Comparison of ENCODE assay signal across 8 mouse cellular contexts in the genomic region with DNA sequence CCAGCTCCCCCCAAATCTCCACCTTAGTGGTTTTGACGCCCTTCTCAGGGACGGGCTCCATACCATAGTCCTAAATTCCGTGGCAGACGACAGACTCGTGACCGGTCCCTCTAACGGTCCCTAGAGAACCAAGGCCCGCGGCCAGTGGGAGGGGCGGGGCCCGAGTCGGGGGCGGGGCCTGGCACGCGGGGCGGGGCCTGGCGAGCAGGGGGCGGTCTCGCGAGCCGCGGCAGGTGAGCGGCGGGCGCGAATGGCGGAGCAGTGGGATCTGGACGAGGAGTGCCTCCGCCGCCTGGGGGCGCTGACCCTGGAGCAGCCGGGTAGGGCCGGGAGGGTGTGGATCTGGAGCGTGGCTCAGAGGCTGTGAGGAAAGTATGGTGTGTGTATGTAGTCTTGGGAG. TPM values are rescaled to one million over a fixed set of nuclear protein-coding genes. Genes with fewer than 3 reads are reported as not detected.
DNase-seq lines count a peak whose midpoint lies in the region; ATAC-seq and TF ChIP-seq lines count a peak whose summit lies in the region.

Gene Kctd19 (minus strand): TSS at position 112 of the 400 bp plus-strand sequence.
Gene Lrrc36 (plus strand): TSS at position 181 of the 400 bp plus-strand sequence.

- WGBS in embryonic facial prominence, embryonic 11.5 days, result 1% methylated on average over 34 of the region's 34 CpGs
- 1% methylated on average over 34 of the region's 34 CpGs for WGBS in heart, embryonic 12.5 days
- 1% methylated on average over 34 of the region's 34 CpGs for whole genome bisulfite sequencing in kidney, embryonic 15.5 days
- WGBS in small intestine, adult 2 months, result 2% methylated on average over 34 of the region's 34 CpGs

- H3K4me3 ChIP-seq in CH12.LX (replicated peaks in 1 of 3; ENCODE audit: low read depth in 2 of 3, low read length in 2 of 3, poor library complexity in 1 of 3), result no peak within 1 kb of the TSS
- peak within 1 kb of the TSS; percentile 24; the same call in 1 of the 2 replicates for H3K4me3 ChIP-seq in embryonic facial prominence, embryonic 11.5 days (ENCODE audit: low read depth, low read length)
- peak within 1 kb of the TSS; percentile 38 for H3K4me3 ChIP-seq in heart, embryonic 12.5 days
- peak within 1 kb of the TSS; percentile 39 for H3K4me3 ChIP-seq in kidney, embryonic 15.5 days (replicated peaks)
- peak within 1 kb of the TSS; percentile 46 for H3K4me3 ChIP-seq in small intestine, adult 2 months (ENCODE audit: low read depth, low read length)

- H3K4me1 ChIP-seq in CH12.LX (ENCODE audit: control insufficient read depth in 1 of 2, insufficient read depth in 2 of 2), result no peaks in the 10 kb centered on the region
- H3K4me1 ChIP-seq in embryonic facial prominence, embryonic 11.5 days (ENCODE audit: control insufficient read depth, insufficient read depth, low read length), result no peaks in the 10 kb centered on the region; the same call in 1 of the 2 replicates
- peaks cover 7% of the 10 kb centered on the region for H3K4me1 ChIP-seq in heart, embryonic 12.5 days (replicated peaks)
- H3K4me1 ChIP-seq in kidney, embryonic 15.5 days, result peaks cover 9% of the 10 kb centered on the region
- H3K4me1 ChIP-seq in small intestine, adult 2 months (ENCODE audit: control insufficient read depth, insufficient read depth, insufficient read length, low read length), result peaks cover 3% of the 10 kb centered on the region; the same call in 1 of the 2 replicates

- H3K36me3 ChIP-seq in CH12.LX (replicated peaks in 1 of 2; ENCODE audit: control insufficient read depth in 1 of 2, insufficient read depth in 1 of 2, low read length in 1 of 2), result no peaks in the 10 kb centered on the region
- H3K36me3 ChIP-seq in embryonic facial prominence, embryonic 11.5 days (replicated peaks; ENCODE audit: control insufficient read depth, insufficient read depth, low read depth, low read length), result no peaks in the 10 kb centered on the region
- no peaks in the 10 kb centered on the region for H3K36me3 ChIP-seq in heart, embryonic 12.5 days
- no peaks in the 10 kb centered on the region for H3K36me3 ChIP-seq in kidney, embryonic 15.5 days
- no peaks in the 10 kb centered on the region for H3K36me3 ChIP-seq in small intestine, adult 2 months (ENCODE audit: control insufficient read depth, insufficient read depth, low read length)

- peak; percentile 62; the same call in 1 of the 2 replicates for ATAC-seq in embryonic facial prominence, embryonic 11.5 days (replicated peaks; ENCODE audit: insufficient number of reproducible peaks, low FRiP score, low TSS enrichment, low read depth)
- no peak for ATAC-seq in heart, embryonic 12.5 days (ENCODE audit: insufficient number of reproducible peaks, low FRiP score)
- ATAC-seq in kidney, embryonic 15.5 days (replicated peaks; ENCODE audit: low FRiP score), result peak; percentile 69
- no peak for ATAC-seq in frontal cortex, adult (ENCODE audit: low TSS enrichment)

- peaks cover 2% of the 10 kb centered on the region for H3K27me3 ChIP-seq in CH12.LX (replicated peaks)
- H3K27me3 ChIP-seq in embryonic facial prominence, embryonic 11.5 days (ENCODE audit: control insufficient read depth, insufficient read depth, low read length), result peaks cover 7% of the 10 kb centered on the region
- peaks cover 38% of the 10 kb centered on the region for H3K27me3 ChIP-seq in heart, embryonic 12.5 days (replicated peaks)
- H3K27me3 ChIP-seq in kidney, embryonic 15.5 days, result peaks cover 40% of the 10 kb centered on the region
- peaks cover 16% of the 10 kb centered on the region for H3K27me3 ChIP-seq in small intestine, adult 2 months (ENCODE audit: control insufficient read depth, insufficient read depth, low read length)

- peaks cover 6% of the 10 kb centered on the region for H3K9me3 ChIP-seq in CH12.LX (replicated peaks; ENCODE audit: low read length)
- H3K9me3 ChIP-seq in embryonic facial prominence, embryonic 11.5 days (replicated peaks; ENCODE audit: control insufficient read depth, low read length), result no peaks in the 10 kb centered on the region
- H3K9me3 ChIP-seq in heart, embryonic 12.5 days (replicated peaks), result no peaks in the 10 kb centered on the region
- H3K9me3 ChIP-seq in kidney, embryonic 15.5 days (replicated peaks), result no peaks in the 10 kb centered on the region

- H3K79me2 ChIP-seq in CH12.LX (replicated peaks; ENCODE audit: control insufficient read depth, extremely low read depth, insufficient read depth, poor library complexity, severe bottlenecking), result no peaks in the 10 kb centered on the region

- DNase-seq in CH12.LX (ENCODE audit: extremely low read depth), result no peak
- peak; percentile 68 to 74 for DNase-seq in adrenal gland, postnatal 36 days
- DNase-seq in embryonic facial prominence, embryonic 11.5 days (ENCODE audit: low spot score), result peak; percentile 47
- DNase-seq in lung, postnatal 10 days, result peak; percentile 85

- no peak for TF ChIP-seq RAD21 in CH12.LX (IDR thresholded peaks at IDR 0.05; ENCODE audit: low read depth, low read length)

- peak in 1 of 2 experiments; percentile 36; a peak in 1 of 4 replicates for TF ChIP-seq CTCF in CH12.LX (conservative IDR thresholded peaks at IDR 0.05 in 1 of 2, IDR thresholded peaks at IDR 0.05 in 1 of 2; ENCODE audit: low read depth in 2 of 2, low read length in 2 of 2)
- 0 out of 2 replicates have a peak, but pooled peaks have one; percentile 36 for TF ChIP-seq CTCF in small intestine, adult 2 months (IDR thresholded peaks at IDR 0.05; ENCODE audit: extremely low read depth, insufficient read length, insufficient replicate concordance, low read depth, low read length)

- no peak for TF ChIP-seq EP300 in CH12.LX (IDR thresholded peaks at IDR 0.05; ENCODE audit: low read length)

- no peak for TF ChIP-seq POLR2A in CH12.LX (IDR thresholded peaks at IDR 0.05; ENCODE audit: low read depth, low read length)
- TF ChIP-seq POLR2A in small intestine, adult 2 months (IDR thresholded peaks at IDR 0.05; ENCODE audit: low read depth, low read length), result no peak

- peak within 1 kb of the TSS; percentile 34; the same call in 1 of the 2 replicates for H3K4me2 ChIP-seq in CH12.LX (ENCODE audit: insufficient read depth, low read depth, poor library complexity, severe bottlenecking)
- H3K4me2 ChIP-seq in embryonic facial prominence, embryonic 11.5 days (ENCODE audit: low read depth, low read length), result peak within 1 kb of the TSS; percentile 36
- peak within 1 kb of the TSS; percentile 67 for H3K4me2 ChIP-seq in heart, embryonic 12.5 days
- H3K4me2 ChIP-seq in kidney, embryonic 15.5 days, result peak within 1 kb of the TSS; percentile 77

- in situ Hi-C loops in CH12.LX (cut with MboI; ENCODE audit: low pct_ligation_motif_present, low pct_unique_long_range_greater_than_20kb, low sequenced_read_pairs), result no loop called here

- no peak within 1 kb of the TSS for H3K9ac ChIP-seq in CH12.LX (ENCODE audit: insufficient read depth, low read depth)
- no peak within 1 kb of the TSS for H3K9ac ChIP-seq in embryonic facial prominence, embryonic 11.5 days (replicated peaks; ENCODE audit: low read length)
- no peak within 1 kb of the TSS for H3K9ac ChIP-seq in heart, embryonic 12.5 days
- H3K9ac ChIP-seq in kidney, embryonic 15.5 days, result 0 out of 2 replicates have a peak within 1 kb of the TSS, but pooled peaks have one; percentile 3

- dilution Hi-C loops in CH12.LX (cut with MboI; ENCODE audit: extremely low pct_ligation_motif_present, extremely low pct_unique_long_range_greater_than_20kb, low sequenced_read_pairs), result no loop called here

- H3K27ac ChIP-seq in CH12.LX (ENCODE audit: insufficient read depth, low read depth), result no peak within 1 kb of the TSS
- no peak within 1 kb of the TSS for H3K27ac ChIP-seq in embryonic facial prominence, embryonic 11.5 days (replicated peaks; ENCODE audit: low read depth, low read length)
- H3K27ac ChIP-seq in heart, embryonic 12.5 days (ENCODE audit: poor library complexity, severe bottlenecking), result no peak within 1 kb of the TSS
- H3K27ac ChIP-seq in kidney, embryonic 15.5 days, result no peak within 1 kb of the TSS
- no peak within 1 kb of the TSS for H3K27ac ChIP-seq in small intestine, adult 2 months (ENCODE audit: insufficient read depth, low read depth, low read length)

TF ChIP-seq in CH12.LX, 34 proteins besides CTCF, POLR2A, EP300 and RAD21:
- no peak for TF ChIP-seq CHD1 (IDR thresholded peaks at IDR 0.05; ENCODE audit: low read depth, low read length)
- TF ChIP-seq BHLHE40 (IDR thresholded peaks at IDR 0.05; ENCODE audit: low read depth, low read length), result peak; percentile 34; the same call in 1 of the 2 replicates

RNA-seq across cellular contexts. Expression of gene Kctd19, which starts in this region (rescaled TPM):
- total RNA-seq in CH12.LX (2012; rRNA removed) (0.08 TPM in 1 of 2 replicates, not detected in the other), CH12.LX (2014; rRNA removed) (not detected in 2 replicates)
- polyA plus RNA-seq in CH12.LX (2012; ENCODE audit: insufficient read length, low read depth), result 0.22 TPM in 1 of 2 replicates, not detected in the other
- not detected for total RNA-seq in adrenal gland, postnatal 36 days (2021)
- polyA plus RNA-seq in embryonic facial prominence, embryonic 11.5 days (2014; fragmentation: Nextera tagmentation; extraction: Ambion mirVana), result not detected in 2 replicates
- polyA plus RNA-seq in heart, embryonic 12.5 days (2016; fragmentation: Nextera tagmentation; extraction: Ambion mirVana), result not detected in 2 replicates
- polyA plus RNA-seq in kidney, embryonic 15.5 days (2015; fragmentation: Nextera tagmentation; extraction: Ambion mirVana), result not detected in 2 replicates
- polyA plus RNA-seq in small intestine, adult 2 months (2012; rRNA removed), result not detected in 2 replicates

RNA-seq across cellular contexts. Expression of gene Lrrc36, which starts in this region (rescaled TPM):
- total RNA-seq in CH12.LX (2012; rRNA removed) (0.34 and 0.38 TPM in 2 replicates), CH12.LX (2014; rRNA removed) (0.26 TPM in 1 of 2 replicates, not detected in the other)
- polyA plus RNA-seq in CH12.LX (2012; ENCODE audit: insufficient read length, low read depth), result 0.19 TPM in 2 replicates
- total RNA-seq in adrenal gland, postnatal 36 days (2021), result 1 to 10 TPM; 2.4 to 2.8 TPM
- 0.39 and 0.49 TPM in 2 replicates for polyA plus RNA-seq in embryonic facial prominence, embryonic 11.5 days (2014; fragmentation: Nextera tagmentation; extraction: Ambion mirVana)
- 0.13 TPM in 1 of 2 replicates, not detected in the other for polyA plus RNA-seq in heart, embryonic 12.5 days (2016; fragmentation: Nextera tagmentation; extraction: Ambion mirVana)
- 0.18 and 0.22 TPM in 2 replicates for polyA plus RNA-seq in kidney, embryonic 15.5 days (2015; fragmentation: Nextera tagmentation; extraction: Ambion mirVana)
- polyA plus RNA-seq in small intestine, adult 2 months (2012; rRNA removed), result 0.06 TPM in 1 of 2 replicates, not detected in the other

Comparison
In these comparisons a context has a peak if more than half of its experiments do, and no peak if none do; other contexts are left out.
1. Peak in DNase-seq, ATAC-seq, H3K4me3 ChIP-seq and H3K4me2 ChIP-seq in embryonic facial prominence, embryonic 11.5 days; RNA of the genes that start here not detected or under 1 TPM.
2. Peak in ATAC-seq, H3K4me3 ChIP-seq, H3K9ac ChIP-seq and H3K4me2 ChIP-seq in kidney, embryonic 15.5 days; RNA of the genes that start here not detected or under 1 TPM.
3. H3K4me3 ChIP-seq: peak in heart, embryonic 12.5 days (single experiment) and small intestine, adult 2 months (single experiment); none in CH12.LX (0 of 3).
4. Peak in every context shown above with its lines, with median percentiles within 50 percentile points of each other: H3K4me2 ChIP-seq.